Mouse (Mus musculus) heart, adult 9 months (tissue): ENCODE measurements around the gene Abca8a.

ENCODE experiments used
- DNase-seq, 2 experiments: peaks; one replicate each; pipeline ENCODE4 v3.0.0; 2022; ENCODE audit warnings: low spot score in 2 of 2

Abca8a gene

GRCm38 (mm10) chr11:110095858-110096257, at the start of gene Abca8a:
Gene Abca8a, minus strand, starts transcription at chr11:110095978.
- DNase-seq = peak; percentile 69 to 78

- no peak for DNase-seq
Observed at GRCm38 (mm10) chr11:110145421-110145820, 49.6 kb upstream of the Abca8a start.

GRCm38 (mm10) chr11:110130760-110131159, 35.0 kb upstream of the Abca8a start:
- peak; percentile 25 to 44 for DNase-seq

- DNase-seq = no peak
Observed at GRCm38 (mm10) chr11:110111137-110111536, 15.4 kb upstream of the Abca8a start.

GRCm38 (mm10) chr11:110101437-110101836, 5.7 kb upstream of the Abca8a start:
- DNase-seq = no peak

GRCm38 (mm10) chr11:110098901-110099300, 3.1 kb upstream of the Abca8a start:
- peak; percentile 33 to 41 for DNase-seq

GRCm38 (mm10) chr11:110097465-110097864, 1.7 kb upstream of the Abca8a start:
- no peak for DNase-seq

GRCm38 (mm10) chr11:110094846-110095380, 865 bp downstream of the Abca8a start:
- peak in 1 of 2 experiments; percentile 21 for DNase-seq

GRCm38 (mm10) chr11:110094236-110094635, 1.5 kb downstream of the Abca8a start:
- DNase-seq = peak; percentile 31 to 64

- peak; percentile 11 to 40 for DNase-seq
Observed at GRCm38 (mm10) chr11:110091328-110091727, 4.5 kb downstream of the Abca8a start.

GRCm38 (mm10) chr11:110072158-110072557, 23.6 kb downstream of the Abca8a start:
- DNase-seq = no peak

- peak; percentile 6 to 18 for DNase-seq
Observed at GRCm38 (mm10) chr11:110061032-110061431, 34.7 kb downstream of the Abca8a start.

- no peak for DNase-seq
Observed at GRCm38 (mm10) chr11:110060127-110060526, 35.7 kb downstream of the Abca8a start.

GRCm38 (mm10) chr11:110053681-110054080, 42.1 kb downstream of the Abca8a start:
- no peak for DNase-seq

GRCm38 (mm10) chr11:110037795-110038194, 58.0 kb downstream of the Abca8a start:
- no peak for DNase-seq

- DNase-seq = peak; percentile 52 to 74
Observed at GRCm38 (mm10) chr11:110028913-110029695, 66.7 kb downstream of the Abca8a start.

GRCm38 (mm10) chr11:110010836-110011546, 84.8 kb downstream of the Abca8a start:
- no peak for DNase-seq

- peak; percentile 80 to 85 for DNase-seq
Observed at GRCm38 (mm10) chr11:109995624-109996023, 100.2 kb downstream of the Abca8a start, which contains the start of gene Abca8b. Gene Abca8b, minus strand, starts transcription at chr11:109995845.

GRCm38 (mm10) chr11:109995013-109995412, 100.8 kb downstream of the Abca8a start:
- DNase-seq = peak; percentile 55 to 61

- no peak for DNase-seq
Observed at GRCm38 (mm10) chr11:109994014-109994413, 101.8 kb downstream of the Abca8a start.

GRCm38 (mm10) chr11:109991270-109991669, 104.5 kb downstream of the Abca8a start:
- no peak for DNase-seq

- no peak for DNase-seq
Observed at GRCm38 (mm10) chr11:109990256-109990655, 105.5 kb downstream of the Abca8a start.
